Mouse (Mus musculus): ENCODE results near the gene Rbm31y. TPM values are rescaled to one million over a fixed set of nuclear protein-coding genes. Genes with fewer than 3 reads are reported as not detected.
"Not testable (repeated sequence)": the region's sequence is repeated elsewhere in the genome, so short reads cannot be mapped to it uniquely, and the experiment has no call there.

Rbm31y gene
- not detected for total RNA-seq (2021)
- long read RNA-seq, experiment 1 = 0 reads
- long read RNA-seq, experiment 2 = 0 reads

DNA sequence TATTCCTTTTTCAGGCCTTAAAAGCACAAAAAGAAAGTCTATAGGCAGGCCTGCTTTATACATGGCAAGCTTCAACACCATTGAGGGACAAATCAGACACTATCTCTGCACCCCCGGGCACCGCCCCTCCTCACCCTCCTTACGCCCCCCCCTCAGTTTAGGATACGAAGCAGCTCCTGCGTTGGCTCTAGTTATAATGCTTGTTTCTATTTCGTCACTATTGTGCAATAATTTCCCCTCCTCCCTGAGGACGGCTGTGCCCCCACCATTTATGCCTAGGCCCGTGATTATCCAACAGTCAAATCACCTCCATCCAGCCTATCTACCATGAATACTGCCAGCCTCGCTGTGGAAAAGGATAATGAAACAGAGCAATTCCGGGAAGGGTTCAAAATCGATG is at the start of gene Rbm31y:
Gene Rbm31y (plus strand): TSS at position 301 of the 400 bp plus-strand sequence.
- not testable (repeated sequence) for DNase-seq
